Mouse (Mus musculus) kidney, embryonic 16.5 days (tissue): ENCODE results near the gene Cyb561d2. TPM values are rescaled to one million over a fixed set of nuclear protein-coding genes. Genes with fewer than 3 reads are reported as not detected.

Experiments
- ATAC-seq: fragments of 200-750 bp; cut with Nextera tagmentation; 2 replicates; pipeline ENCODE4 v1.8.0; 2017; ENCODE audit warnings: moderate TSS enrichment; ENCODE audit not compliant: low FRiP score, low TSS enrichment
- H3K27ac ChIP-seq: fragments of 300-500 bp; sonication (generic); 2 replicates; pipeline ENCODE4 v1.5.1; 2014; ENCODE audit warnings: low read length
- H3K27me3 ChIP-seq: fragments of 300-500 bp; sonication (generic); 2 replicates; pipeline ENCODE4 v1.6.1; 2014; ENCODE audit warnings: low read length, control low read depth, mixed read lengths; ENCODE audit not compliant: insufficient read depth
- H3K36me3 ChIP-seq: fragments of 300-500 bp; sonication (generic); 2 replicates; pipeline ENCODE4 v1.6.1; 2014; ENCODE audit warnings: low read length, control low read depth, mixed read lengths; ENCODE audit not compliant: insufficient read depth
- H3K4me1 ChIP-seq: fragments of 300-500 bp; sonication (generic); 2 replicates; pipeline ENCODE4 v1.6.1; 2014; ENCODE audit warnings: low read length, control low read depth, mixed read lengths; ENCODE audit not compliant: insufficient read depth
- H3K4me2 ChIP-seq: fragments of 300-500 bp; sonication (generic); replicated peaks from 2 replicates; pipeline ENCODE4 v1.6.1; 2014; ENCODE audit warnings: low read depth, low read length
- H3K4me3 ChIP-seq: fragments of 300-500 bp; sonication (generic); 2 replicates; pipeline ENCODE4 v1.5.1; 2014; ENCODE audit warnings: mild to moderate bottlenecking, low read length
- H3K9ac ChIP-seq: fragments of 300-500 bp; sonication (generic); replicated peaks from 2 replicates; pipeline ENCODE4 v1.6.1; 2014; ENCODE audit warnings: low read length
- H3K9me3 ChIP-seq: fragments of 300-500 bp; sonication (generic); 2 replicates; pipeline ENCODE4 v1.6.1; 2016; ENCODE audit warnings: low read length, control low read depth
- WGBS: fragments of 180-500 bp; shearing (Covaris S2); extraction: QIAGEN DNeasy Blood & Tissue Kit; methylation state at CpG from one replicate; pipeline ENCODE4 v1.1.7; 2014; 5-methylcytosine and 5-hydroxymethylcytosine counted together
- polyA plus RNA-seq: library from polyadenylated mRNA; unstranded; fragments of >200 nt; fragmentation: Nextera tagmentation; extraction: Ambion mirVana; gene quantifications from 2 replicates; pipeline ENCODE4 v1.2.1, GENCODE M21; 2015

Cyb561d2 gene
- polyA plus RNA-seq, 1 experiment from 2014 or later = 39.0 TPM

DNA sequence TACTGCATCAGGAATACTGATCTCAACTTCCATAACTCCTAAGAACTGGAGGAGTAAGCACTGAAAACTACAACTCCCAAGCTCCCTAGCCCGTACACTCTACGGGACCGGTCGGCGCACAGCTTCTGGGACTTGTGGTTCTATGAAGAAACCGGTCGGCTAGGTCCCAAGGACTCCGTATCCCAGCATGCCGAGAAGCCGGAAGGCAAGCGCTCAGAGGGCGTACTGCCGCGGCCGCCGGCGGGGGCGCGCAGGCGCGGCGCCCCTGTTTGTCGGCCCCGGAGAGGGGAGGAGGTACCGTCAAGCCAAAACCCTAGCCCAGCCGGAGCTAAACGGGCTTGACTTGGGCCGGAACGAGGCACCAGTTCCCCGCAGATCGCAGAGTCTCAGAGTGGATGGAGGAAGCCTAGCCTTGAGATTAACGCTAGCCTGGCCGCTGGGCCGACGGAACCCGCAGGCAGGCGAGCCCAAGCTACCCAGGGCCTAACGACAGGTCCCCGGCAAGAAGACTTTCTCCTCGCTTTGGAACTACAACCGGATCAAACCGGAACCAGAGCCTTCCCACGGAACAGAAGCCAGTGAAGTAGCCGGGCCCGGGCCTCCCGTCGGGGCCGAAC, 8.1 kb downstream of the Cyb561d2 start, which contains the start of gene Tmem115:
TSS of gene Tmem115 (plus strand) at position 155 of the 617 bp plus-strand sequence.
- WGBS = under 1% methylated on average over 48 of the region's 48 CpGs
- H3K27ac ChIP-seq = peak within 1 kb of the TSS; percentile 84
- no peaks in the 10 kb centered on the region for H3K9me3 ChIP-seq
- peak within 1 kb of the TSS; percentile 99 for H3K4me2 ChIP-seq
- H3K4me1 ChIP-seq = peaks cover 24% of the 10 kb centered on the region
- peak within 1 kb of the TSS; percentile 83 for H3K9ac ChIP-seq
- H3K4me3 ChIP-seq = peak within 1 kb of the TSS; percentile 96
- ATAC-seq = peak; percentile 98
- H3K36me3 ChIP-seq = peaks cover 13% of the 10 kb centered on the region
- H3K27me3 ChIP-seq = no peaks in the 10 kb centered on the region

DNA sequence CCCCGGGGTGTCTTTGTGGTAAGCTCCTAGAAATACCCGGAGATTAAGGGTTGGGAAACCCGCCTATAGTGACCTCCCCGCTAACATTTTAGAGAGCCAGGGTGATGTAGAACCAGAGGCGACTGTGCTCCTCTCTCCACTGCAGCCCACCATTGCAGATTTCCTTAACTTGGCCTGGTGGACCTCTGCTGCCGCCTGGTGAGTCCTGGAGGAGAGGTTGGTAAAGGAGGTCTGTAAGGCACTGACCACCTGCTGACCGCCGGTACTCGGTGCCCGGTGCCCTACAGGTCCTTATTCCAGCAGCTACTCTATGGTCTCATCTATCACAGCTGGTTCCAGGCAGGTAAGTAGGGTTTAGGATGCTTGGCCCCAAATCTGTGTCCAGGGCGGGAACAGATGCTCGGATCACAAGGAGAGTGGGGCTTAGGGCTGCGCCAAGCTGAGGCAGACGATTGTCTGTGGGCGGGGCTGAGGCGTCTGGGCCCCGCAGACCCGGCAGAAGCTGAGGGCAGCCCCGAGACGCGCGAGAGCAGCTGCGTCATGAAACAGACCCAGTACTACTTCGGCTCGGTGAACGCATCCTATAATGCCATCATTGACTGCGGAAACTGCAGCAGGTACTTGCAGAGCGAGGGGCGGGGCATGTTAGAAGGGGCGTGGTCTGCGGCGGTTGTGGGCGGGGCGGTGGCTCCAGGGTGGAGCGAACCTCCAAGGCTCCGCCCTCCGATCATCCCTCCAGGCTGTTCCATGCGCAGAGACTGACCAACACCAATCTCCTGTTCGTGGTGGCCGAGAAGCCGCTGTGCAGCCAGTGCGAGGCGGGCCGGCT, 15.6 kb downstream of the Cyb561d2 start:
- Histone ChIP-seq H3K36me3 (no peaks in the 10 kb centered on the region), H3K27me3 (peaks cover 25% of the 10 kb centered on the region), H3K4me3 (peak overlapping the region; percentile 46), H3K4me1 (peaks cover 21% of the 10 kb centered on the region), H3K27ac (no peak overlapping the region), H3K9ac (peak overlapping the region; percentile 49), H3K4me2 (peak overlapping the region; percentile 77), H3K9me3 (no peaks in the 10 kb centered on the region)
- 5% methylated on average over 44 of the region's 44 CpGs for WGBS
- peak; percentile 82 for ATAC-seq

DNA sequence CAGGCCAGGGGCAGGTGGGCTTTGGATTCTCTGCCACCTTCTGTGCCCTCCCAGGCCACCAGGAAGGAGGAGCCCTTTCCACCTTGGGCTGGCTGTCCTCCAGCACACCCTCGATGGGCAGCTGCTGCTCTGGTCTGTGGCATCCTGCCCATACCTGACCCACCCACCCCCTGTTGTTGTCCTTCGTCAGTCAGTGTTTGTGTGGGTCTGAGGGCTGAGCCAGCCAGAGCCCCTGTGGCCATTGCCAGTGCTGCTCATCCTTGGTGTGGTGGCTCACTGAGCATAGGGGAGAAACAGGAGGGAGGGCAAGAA, 19.6 kb downstream of the Cyb561d2 start:
- WGBS = 31% methylated on average over 2 of the region's 2 CpGs
- Histone ChIP-seq H3K36me3 (no peaks in the 10 kb centered on the region), H3K4me1 (peaks cover 21% of the 10 kb centered on the region), H3K4me2 (no peak overlapping the region), H3K27ac (no peak overlapping the region), H3K27me3 (peaks cover 16% of the 10 kb centered on the region), H3K4me3 (no peak overlapping the region), H3K9me3 (no peaks in the 10 kb centered on the region), H3K9ac (peak overlapping the region; percentile 29; the same call in 1 of the 2 replicates)
- no peak for ATAC-seq

DNA sequence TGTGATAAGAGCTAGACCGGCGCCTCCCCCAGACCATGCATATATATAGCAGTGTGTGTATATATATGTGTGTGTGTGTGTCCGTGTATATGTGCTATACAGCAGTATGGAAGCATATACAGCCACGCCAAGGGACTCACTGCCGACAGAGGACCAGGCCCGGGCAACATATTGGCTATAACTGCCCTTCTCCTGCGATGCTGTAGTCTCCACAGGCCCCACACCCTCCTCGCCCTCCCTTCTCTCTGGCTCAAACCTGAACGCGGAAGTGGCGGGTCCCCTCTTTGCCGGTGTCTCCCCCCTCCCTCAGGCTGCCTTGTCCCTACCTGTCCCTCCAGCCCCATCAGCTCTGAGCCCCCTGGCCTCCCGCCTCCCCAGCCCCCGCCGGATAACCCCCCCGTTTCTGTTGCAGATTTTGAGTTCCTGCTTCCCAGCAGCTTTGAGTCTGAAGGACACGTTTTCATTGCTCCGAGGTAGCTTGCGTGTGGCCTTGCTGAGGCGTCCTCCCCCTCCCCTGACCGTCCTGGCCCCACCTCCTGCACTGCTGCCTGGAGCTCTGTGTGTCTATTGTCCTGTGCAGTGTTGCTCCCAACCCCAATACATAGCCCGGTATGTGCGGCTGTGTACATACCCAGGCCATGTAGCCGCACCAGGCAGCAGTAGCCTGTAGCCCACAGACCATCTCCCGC, 20.1 kb downstream of the Cyb561d2 start:
- peak overlapping the region; percentile 17; the same call in 1 of the 2 replicates for H3K4me3 ChIP-seq
- H3K9me3 ChIP-seq = no peaks in the 10 kb centered on the region
- H3K36me3 ChIP-seq = no peaks in the 10 kb centered on the region
- WGBS = 20% methylated on average over 24 of the region's 25 CpGs
- peaks cover 16% of the 10 kb centered on the region for H3K4me1 ChIP-seq
- H3K9ac ChIP-seq = peak overlapping the region; percentile 29; the same call in 1 of the 2 replicates
- ATAC-seq = peak; percentile 43; the same call in 1 of the 2 replicates
- H3K27me3 ChIP-seq = peaks cover 14% of the 10 kb centered on the region
- H3K4me2 ChIP-seq = peak overlapping the region; percentile 49
- no peak overlapping the region for H3K27ac ChIP-seq

DNA sequence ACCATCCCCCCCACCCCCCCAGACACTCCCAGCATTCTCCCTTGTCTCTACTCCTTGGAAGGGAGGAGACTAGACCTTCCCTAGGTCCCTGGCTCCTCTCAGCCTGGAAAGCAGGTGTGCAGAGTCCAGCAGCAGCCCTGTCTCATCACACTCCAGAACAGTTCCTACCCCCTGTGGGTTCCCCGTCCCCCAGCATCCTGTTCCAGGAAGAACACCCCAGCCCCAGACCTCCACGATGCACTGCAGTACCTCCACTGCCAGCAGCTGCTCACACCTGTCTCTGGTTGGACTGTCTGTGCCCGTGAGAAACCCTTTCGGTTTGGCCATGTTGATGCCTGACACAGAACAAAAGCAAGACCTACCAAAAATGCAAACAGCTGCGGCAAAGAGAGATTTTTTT, 20.8 kb downstream of the Cyb561d2 start:
- 57% methylated on average over 5 of the region's 5 CpGs for WGBS
- H3K27me3 ChIP-seq = peaks cover 10% of the 10 kb centered on the region
- H3K4me2 ChIP-seq = no peak overlapping the region
- H3K36me3 ChIP-seq = no peaks in the 10 kb centered on the region
- H3K9me3 ChIP-seq = no peaks in the 10 kb centered on the region
- H3K9ac ChIP-seq = no peak overlapping the region
- no peak overlapping the region for H3K4me3 ChIP-seq
- no peak for ATAC-seq
- H3K27ac ChIP-seq = no peak overlapping the region
- peaks cover 10% of the 10 kb centered on the region for H3K4me1 ChIP-seq

DNA sequence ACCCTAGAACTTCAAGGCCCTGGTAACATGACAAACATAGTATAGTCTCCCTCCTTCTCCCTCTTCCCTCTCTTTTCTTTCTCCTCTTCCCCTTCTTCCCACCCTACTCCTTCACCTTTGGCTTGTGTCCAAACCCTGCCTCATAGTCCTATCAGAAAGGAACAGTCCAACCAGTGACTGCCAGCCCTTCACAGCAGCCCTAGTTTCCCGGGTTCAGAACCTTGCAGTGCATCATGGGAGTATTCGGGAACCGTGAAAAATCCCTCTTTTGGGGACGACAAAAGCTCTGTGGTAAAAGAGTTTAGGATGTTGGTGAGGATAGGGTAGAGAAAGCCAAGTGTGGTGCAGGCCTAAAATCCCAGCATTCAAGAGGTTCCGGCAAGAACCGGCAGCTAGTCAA, 21.7 kb downstream of the Cyb561d2 start:
- Histone ChIP-seq H3K27me3 (peaks cover 1% of the 10 kb centered on the region; the same call in 1 of the 2 replicates), H3K9me3 (no peaks in the 10 kb centered on the region), H3K9ac (no peak overlapping the region), H3K4me3 (no peak overlapping the region), H3K36me3 (no peaks in the 10 kb centered on the region), H3K27ac (no peak overlapping the region), H3K4me1 (peaks cover 10% of the 10 kb centered on the region), H3K4me2 (no peak overlapping the region)
- WGBS = 67% methylated on average over 6 of the region's 6 CpGs
- no peak for ATAC-seq

DNA sequence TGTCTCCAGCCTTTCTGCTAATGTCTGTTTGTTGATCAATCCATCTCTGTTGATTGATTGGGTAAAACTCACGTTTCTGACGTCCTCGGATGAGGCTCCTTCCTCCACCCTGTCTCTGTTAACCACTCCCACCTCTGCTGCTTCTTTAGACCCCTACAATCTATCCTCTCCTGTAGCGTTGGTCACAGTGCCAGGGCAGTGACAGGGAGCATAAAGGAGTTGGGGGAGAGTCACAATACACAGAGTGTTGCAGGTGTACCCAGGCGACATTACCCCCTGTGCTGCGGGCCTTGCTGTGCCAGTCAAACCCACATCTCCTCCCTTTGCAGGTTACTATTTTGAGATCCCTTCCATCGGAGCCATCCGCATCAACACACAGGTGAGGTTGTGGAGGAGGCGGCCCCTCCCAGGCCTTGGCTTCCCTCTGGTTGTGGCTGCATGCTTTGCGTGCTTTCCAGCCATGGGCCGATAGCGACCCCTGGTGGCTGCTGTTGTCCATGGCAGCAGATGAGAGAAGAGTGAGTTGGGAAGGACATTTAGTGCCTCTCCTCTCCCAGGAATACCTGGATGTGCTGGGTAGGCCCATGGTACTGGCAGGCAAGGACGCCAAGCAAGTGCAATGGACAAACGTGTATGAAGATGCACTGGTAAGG, 27.6 kb downstream of the Cyb561d2 start:
- peak; percentile 28; the same call in 1 of the 2 replicates for ATAC-seq

DNA sequence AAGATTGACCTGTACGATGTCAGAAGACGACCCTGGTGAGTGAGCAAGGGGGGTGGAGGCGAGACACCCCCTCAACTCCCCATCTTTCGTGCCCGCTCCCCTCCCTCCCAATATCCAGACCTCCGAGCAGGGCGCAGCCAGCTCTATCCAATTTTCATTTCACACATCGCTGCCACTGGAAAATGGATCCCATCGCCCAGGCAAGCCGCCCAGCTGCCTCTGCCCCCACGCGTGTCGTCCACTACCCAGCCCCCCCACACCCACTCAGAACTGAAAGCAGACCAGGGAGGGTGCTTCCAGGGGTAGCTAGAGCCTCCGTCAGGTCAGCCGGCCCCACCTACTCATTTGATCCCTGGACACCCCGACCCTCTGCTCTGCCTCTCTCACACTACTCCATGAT, 29.7 kb downstream of the Cyb561d2 start:
- Histone ChIP-seq H3K4me1 (peaks cover 36% of the 10 kb centered on the region), H3K27ac (no peak overlapping the region)

More for the DNA sequence above, 27.6 kb downstream of the Cyb561d2 start:
- Histone ChIP-seq H3K4me3 (no peak overlapping the region), H3K27ac (no peak overlapping the region), H3K9me3 (no peaks in the 10 kb centered on the region), H3K36me3 (no peaks in the 10 kb centered on the region), H3K27me3 (0 out of 2 replicates have a peak, but pooled peaks cover 3% of the 10 kb centered on the region), H3K4me2 (no peak overlapping the region), H3K9ac (no peak overlapping the region), H3K4me1 (peaks cover 28% of the 10 kb centered on the region)
- WGBS = 23% methylated on average over 14 of the region's 14 CpGs

DNA sequence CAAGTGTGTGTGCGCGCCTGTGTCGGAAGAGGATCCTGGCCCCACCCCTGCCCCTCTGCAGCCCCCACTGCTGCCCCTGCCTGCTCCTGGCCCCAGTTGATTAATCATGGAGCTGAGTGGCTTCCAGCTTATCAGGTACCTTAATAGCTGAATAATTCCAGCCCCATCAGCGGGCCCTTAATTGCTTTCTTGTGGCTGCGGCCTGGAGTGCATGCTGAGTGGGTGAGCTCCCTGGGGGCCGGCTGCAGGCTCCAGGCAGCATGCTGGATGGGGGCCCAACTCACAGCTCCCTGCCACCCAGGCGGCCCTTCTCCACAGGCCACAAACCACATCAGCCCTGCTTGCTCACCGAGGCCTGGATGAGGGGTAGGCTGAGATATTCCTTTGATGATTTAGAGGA, 30.6 kb downstream of the Cyb561d2 start:
- Histone ChIP-seq H3K27ac (0 out of 2 replicates have a peak overlapping the region, but pooled peaks have one; percentile 35), H3K4me3 (no peak overlapping the region), H3K36me3 (no peaks in the 10 kb centered on the region), H3K4me2 (no peak overlapping the region), H3K4me1 (peaks cover 41% of the 10 kb centered on the region), H3K9ac (no peak overlapping the region), H3K9me3 (no peaks in the 10 kb centered on the region), H3K27me3 (0 out of 2 replicates have a peak, but pooled peaks cover 3% of the 10 kb centered on the region)
- no peak for ATAC-seq
- 44% methylated on average over 8 of the region's 8 CpGs for WGBS

More for the DNA sequence above, 29.7 kb downstream of the Cyb561d2 start:
- no peak for ATAC-seq
- H3K36me3 ChIP-seq = no peaks in the 10 kb centered on the region
- no peaks in the 10 kb centered on the region for H3K9me3 ChIP-seq
- H3K27me3 ChIP-seq = 0 out of 2 replicates have a peak, but pooled peaks cover 3% of the 10 kb centered on the region
- H3K4me2 ChIP-seq = no peak overlapping the region
- H3K9ac ChIP-seq = no peak overlapping the region
- no peak overlapping the region for H3K4me3 ChIP-seq
- WGBS = 44% methylated on average over 16 of the region's 16 CpGs
